Mouse (Mus musculus): ENCODE measurements around the gene Gm9913. TPM values are rescaled to one million over a fixed set of nuclear protein-coding genes. Genes with fewer than 3 reads are reported as not detected.

Gm9913 gene
- under 1 TPM in 3 of 4 experiments, not detected in 1; 0.13 to 0.23 (median 0.14) TPM for total RNA-seq (2022)

GRCm38 (mm10) chr2:125505006-125505745 lies at the start of gene Gm9913:
Gm9913 (plus strand) TSS chr2:125505089.
- peak in 1 of 2 experiments; percentile 18 for DNase-seq (ENCODE audit: low spot score in 2 of 2)

- DNase-seq (ENCODE audit: low spot score in 2 of 2), result no peak
Measured at GRCm38 (mm10) chr2:125456059-125456789, 48.7 kb upstream of the Gm9913 start.

GRCm38 (mm10) chr2:125459087-125459486 lies 45.8 kb upstream of the Gm9913 start:
- DNase-seq (ENCODE audit: low spot score in 2 of 2), result no peak

GRCm38 (mm10) chr2:125464036-125464435 lies 40.9 kb upstream of the Gm9913 start:
- no peak for DNase-seq (ENCODE audit: low spot score in 2 of 2)

- no peak for DNase-seq (ENCODE audit: low spot score in 2 of 2)
Measured at GRCm38 (mm10) chr2:125470553-125471295, 34.2 kb upstream of the Gm9913 start.

- DNase-seq (ENCODE audit: low spot score in 2 of 2), result no peak
Measured at GRCm38 (mm10) chr2:125471721-125472120, 33.2 kb upstream of the Gm9913 start.

- no peak for DNase-seq (ENCODE audit: low spot score in 2 of 2)
Measured at GRCm38 (mm10) chr2:125473228-125473627, 31.7 kb upstream of the Gm9913 start.

GRCm38 (mm10) chr2:125474690-125475089 lies 30.2 kb upstream of the Gm9913 start:
- no peak for DNase-seq (ENCODE audit: low spot score in 2 of 2)

- no peak for DNase-seq (ENCODE audit: low spot score in 2 of 2)
Measured at GRCm38 (mm10) chr2:125476231-125476630, 28.7 kb upstream of the Gm9913 start.

- no peak for DNase-seq (ENCODE audit: low spot score in 2 of 2)
Measured at GRCm38 (mm10) chr2:125477367-125477766, 27.5 kb upstream of the Gm9913 start.

GRCm38 (mm10) chr2:125478705-125479104 lies 26.2 kb upstream of the Gm9913 start:
- no peak for DNase-seq (ENCODE audit: low spot score in 2 of 2)

- no peak for DNase-seq (ENCODE audit: low spot score in 2 of 2)
Measured at GRCm38 (mm10) chr2:125480057-125480456, 24.8 kb upstream of the Gm9913 start.

GRCm38 (mm10) chr2:125481116-125481515 lies 23.8 kb upstream of the Gm9913 start:
- peak; percentile 23 to 87 for DNase-seq (ENCODE audit: low spot score in 2 of 2)

GRCm38 (mm10) chr2:125481531-125482317 lies 23.2 kb upstream of the Gm9913 start:
- DNase-seq (ENCODE audit: low spot score in 2 of 2), result no peak

GRCm38 (mm10) chr2:125484164-125484563 lies 20.7 kb upstream of the Gm9913 start:
- DNase-seq (ENCODE audit: low spot score in 2 of 2), result no peak

- DNase-seq (ENCODE audit: low spot score in 2 of 2), result no peak
Measured at GRCm38 (mm10) chr2:125484910-125485309, 20.0 kb upstream of the Gm9913 start.

- no peak for DNase-seq (ENCODE audit: low spot score in 2 of 2)
Measured at GRCm38 (mm10) chr2:125489979-125490378, 14.9 kb upstream of the Gm9913 start.

GRCm38 (mm10) chr2:125492050-125492900 lies 12.6 kb upstream of the Gm9913 start:
- no peak for DNase-seq (ENCODE audit: low spot score in 2 of 2)

- DNase-seq (ENCODE audit: low spot score in 2 of 2), result no peak
Measured at GRCm38 (mm10) chr2:125494291-125494690, 10.6 kb upstream of the Gm9913 start.

Measured in left cerebral cortex, adult 8-10 months (tissue).